Mouse (Mus musculus) embryonic facial prominence, embryonic 15.5 days (tissue): ENCODE data around the gene Trim33. TPM values are rescaled to one million over a fixed set of nuclear protein-coding genes. Genes with fewer than 3 reads are reported as not detected.
A peak's percentile ranks its signal among the peaks of the same experiment; 100 is the strongest.

Source experiments
- ATAC-seq: fragments of 200-750 bp; cut with Nextera tagmentation; 2 replicates; pipeline ENCODE4 v1.8.0; 2017; ENCODE audit warnings: low read depth, moderate TSS enrichment; ENCODE audit not compliant: insufficient number of reproducible peaks, low FRiP score, low TSS enrichment
- H3K27ac ChIP-seq: fragments of 300-500 bp; sonication (generic); replicated peaks from 2 replicates; pipeline ENCODE4 v1.5.1; 2015; ENCODE audit warnings: mild to moderate bottlenecking, inconsistent platforms
- H3K27me3 ChIP-seq: fragments of 300-500 bp; sonication (generic); 2 replicates; pipeline ENCODE4 v1.6.1; 2015; ENCODE audit warnings: inconsistent platforms
- H3K36me3 ChIP-seq: fragments of 300-500 bp; sonication (generic); 2 replicates; pipeline ENCODE4 v1.6.1; 2015; ENCODE audit warnings: mild to moderate bottlenecking, inconsistent platforms
- H3K4me1 ChIP-seq: fragments of 300-500 bp; sonication (generic); 2 replicates; pipeline ENCODE4 v1.6.1; 2015; ENCODE audit warnings: inconsistent platforms
- H3K4me2 ChIP-seq: fragments of 300-500 bp; sonication (generic); replicated peaks from 2 replicates; pipeline ENCODE4 v1.6.1; 2015; ENCODE audit warnings: mild to moderate bottlenecking, inconsistent platforms
- H3K4me3 ChIP-seq: fragments of 300-500 bp; sonication (generic); replicated peaks from 2 replicates; pipeline ENCODE4 v1.5.1; 2015; ENCODE audit warnings: mild to moderate bottlenecking, inconsistent platforms
- H3K9ac ChIP-seq: fragments of 300-500 bp; sonication (generic); 2 replicates; pipeline ENCODE4 v1.6.1; 2015; ENCODE audit warnings: inconsistent platforms
- H3K9me3 ChIP-seq: fragments of 300-500 bp; sonication (generic); replicated peaks from 2 replicates; pipeline ENCODE4 v1.6.1; 2016; ENCODE audit warnings: inconsistent platforms
- WGBS: fragments of 180-500 bp; shearing (Covaris S2); methylation state at CpG from one replicate; pipeline ENCODE4 v1.1.7; 2015; 5-methylcytosine and 5-hydroxymethylcytosine counted together
- polyA plus RNA-seq: library from polyadenylated mRNA; unstranded; fragments of >200 nt; fragmentation: Nextera tagmentation; extraction: Ambion mirVana; gene quantifications from 2 replicates; pipeline ENCODE4 v1.2.1, GENCODE M21; 2015

Gene Trim33
- polyA plus RNA-seq, 1 experiment from 2014 or later = 21.6 TPM

DNA sequence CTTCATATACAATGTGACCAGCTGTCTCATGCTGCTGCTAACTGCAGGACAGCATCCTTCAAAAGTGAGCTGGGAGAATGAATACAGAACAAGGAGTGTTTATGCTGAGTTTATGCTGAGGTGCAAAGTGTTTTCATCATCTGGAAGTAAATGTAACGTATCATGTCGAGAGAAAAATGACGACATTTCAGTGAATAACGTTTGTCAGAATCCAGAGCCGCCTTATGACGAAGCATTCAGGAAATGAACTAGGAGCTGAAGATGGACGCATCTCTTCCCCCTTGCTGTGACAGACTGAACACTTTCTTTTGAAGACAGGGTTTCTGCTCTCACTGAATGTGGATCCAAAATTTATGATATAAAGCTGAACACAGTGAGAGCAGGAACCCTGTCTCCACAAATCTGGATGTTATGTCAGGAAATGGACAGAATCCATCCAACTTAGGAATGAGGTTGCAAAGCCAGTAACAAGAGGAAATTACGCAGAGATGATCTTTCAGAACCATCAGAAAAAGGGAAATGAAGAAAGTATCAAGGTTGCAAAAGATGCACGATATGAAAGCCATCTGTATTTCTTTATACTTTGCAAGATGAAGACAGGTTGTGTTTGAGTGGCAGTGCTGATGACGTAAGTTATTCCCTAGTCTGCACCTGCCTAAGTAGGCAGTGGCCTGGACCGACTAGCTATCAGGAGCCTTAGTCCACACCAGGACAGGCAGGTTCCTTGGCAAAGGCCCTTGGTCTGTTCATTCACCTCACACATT is 85.3 kb downstream of the Trim33 start:
- no peak overlapping the region for H3K4me3 ChIP-seq
- no peaks in the 10 kb centered on the region for H3K4me1 ChIP-seq
- WGBS = 79% methylated on average over 11 of the region's 11 CpGs
- no peaks in the 10 kb centered on the region for H3K27me3 ChIP-seq
- ATAC-seq = no peak
- H3K27ac ChIP-seq = no peak overlapping the region
- no peaks in the 10 kb centered on the region for H3K36me3 ChIP-seq
- H3K9ac ChIP-seq = no peak overlapping the region
- H3K9me3 ChIP-seq = no peaks in the 10 kb centered on the region
- no peak overlapping the region for H3K4me2 ChIP-seq

DNA sequence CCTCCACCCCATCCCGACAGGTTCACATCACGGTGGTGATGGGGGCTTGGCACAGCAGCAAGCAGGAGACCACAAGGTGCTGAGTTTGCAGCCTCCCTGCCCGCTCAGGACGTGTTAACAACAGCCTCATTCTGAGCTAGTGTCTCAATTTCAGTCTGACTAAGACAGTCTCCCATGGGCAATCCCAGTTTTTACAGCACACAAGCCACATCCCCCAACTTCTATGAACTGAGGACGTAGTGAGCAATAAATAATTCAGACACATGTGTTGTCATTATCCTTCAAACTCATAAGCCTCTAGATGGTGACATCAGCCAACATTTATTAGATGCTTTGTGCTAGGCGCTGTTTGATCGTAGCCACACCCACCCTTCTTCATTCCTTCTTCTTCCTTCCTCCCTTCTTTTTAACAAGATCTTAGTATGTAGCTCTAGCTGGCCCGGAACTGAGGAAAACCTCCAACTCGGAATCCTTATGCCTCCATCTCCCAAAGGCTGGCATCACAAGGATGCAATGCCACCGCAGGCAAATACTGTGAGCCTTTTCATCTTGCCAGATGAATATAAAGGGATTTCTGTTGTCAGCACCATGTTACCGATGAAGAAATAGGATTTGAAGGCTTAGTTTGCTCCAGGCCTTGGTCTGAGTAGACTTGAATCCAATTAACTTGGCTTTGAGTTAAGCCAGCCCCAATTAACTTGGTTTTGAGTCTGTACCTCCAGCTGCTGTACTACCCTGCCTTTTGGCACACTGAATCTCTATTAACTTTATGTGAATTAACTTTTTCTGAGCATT is 88.3 kb downstream of the Trim33 start:
- 62% methylated on average over 11 of the region's 11 CpGs for WGBS
- H3K9me3 ChIP-seq = no peaks in the 10 kb centered on the region
- H3K36me3 ChIP-seq = no peaks in the 10 kb centered on the region
- H3K4me3 ChIP-seq = no peak overlapping the region
- no peaks in the 10 kb centered on the region for H3K4me1 ChIP-seq
- no peak overlapping the region for H3K27ac ChIP-seq
- no peak overlapping the region for H3K9ac ChIP-seq
- H3K4me2 ChIP-seq = no peak overlapping the region
- no peaks in the 10 kb centered on the region for H3K27me3 ChIP-seq
- no peak for ATAC-seq

DNA sequence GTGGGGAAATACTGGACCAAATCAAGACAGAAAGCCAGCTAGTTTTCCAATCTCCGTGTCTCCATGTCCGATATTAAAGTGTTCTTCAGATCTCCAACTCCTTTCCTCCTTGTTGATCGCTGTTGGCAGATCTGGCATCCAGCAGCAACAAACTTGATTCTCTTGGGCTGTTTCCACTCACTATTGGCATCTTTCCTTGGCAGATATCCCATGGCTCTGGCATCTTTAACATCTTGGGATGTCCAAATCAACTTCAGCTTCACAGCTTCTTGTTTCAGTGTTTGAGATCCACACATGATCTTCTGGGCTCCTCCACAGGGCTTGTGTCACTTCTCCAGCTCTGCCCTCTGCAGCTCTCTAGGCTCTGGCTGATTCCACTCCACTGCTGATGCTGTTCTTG is 89.6 kb downstream of the Trim33 start:
- Histone ChIP-seq H3K9ac (no peak overlapping the region), H3K9me3 (no peaks in the 10 kb centered on the region), H3K27ac (no peak overlapping the region), H3K27me3 (no peaks in the 10 kb centered on the region), H3K4me2 (no peak overlapping the region), H3K36me3 (no peaks in the 10 kb centered on the region), H3K4me3 (no peak overlapping the region), H3K4me1 (no peaks in the 10 kb centered on the region)
- no peak for ATAC-seq
- 81% methylated on average over 3 of the region's 3 CpGs for WGBS

DNA sequence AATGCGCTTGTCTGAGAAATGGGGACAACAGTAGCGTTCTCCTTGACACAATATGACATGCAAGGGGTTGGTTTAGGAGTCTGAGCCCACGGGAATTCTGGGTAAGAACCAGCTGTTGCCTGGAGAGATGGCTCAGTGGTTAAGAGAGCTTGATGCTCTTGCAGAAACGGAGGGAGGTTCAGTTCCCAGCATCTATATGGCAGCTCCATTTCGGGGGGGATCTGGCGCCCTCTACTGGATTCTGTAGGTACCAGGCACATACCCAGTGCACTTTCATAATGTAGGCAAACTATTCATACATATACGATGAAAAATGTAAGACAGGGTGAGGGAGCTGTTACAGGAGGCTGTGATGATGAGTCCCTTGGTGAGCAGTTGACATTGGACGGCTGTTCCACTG is 94.9 kb downstream of the Trim33 start:
- no peak; the same call in 1 of the 2 replicates for ATAC-seq
- 33% methylated on average over 8 of the region's 8 CpGs for WGBS
- no peak overlapping the region for H3K9ac ChIP-seq

GRCm38 (mm10) chr3:103375181-103375855 is 96.2 kb downstream of the Trim33 start:
- Histone ChIP-seq H3K27me3 (no peaks in the 10 kb centered on the region), H3K4me2 (no peak overlapping the region), H3K36me3 (no peaks in the 10 kb centered on the region), H3K4me3 (no peak overlapping the region), H3K27ac (no peak overlapping the region), H3K4me1 (0 out of 2 replicates have a peak, but pooled peaks cover 5% of the 10 kb centered on the region), H3K9me3 (no peaks in the 10 kb centered on the region), H3K9ac (no peak overlapping the region)
- ATAC-seq = no peak
- 61% methylated on average over 14 of the region's 14 CpGs for WGBS

More for the DNA sequence above, 94.9 kb downstream of the Trim33 start:
- Histone ChIP-seq H3K4me2 (no peak overlapping the region), H3K4me3 (no peak overlapping the region), H3K27me3 (no peaks in the 10 kb centered on the region), H3K9me3 (no peaks in the 10 kb centered on the region), H3K4me1 (0 out of 2 replicates have a peak, but pooled peaks cover 5% of the 10 kb centered on the region), H3K36me3 (no peaks in the 10 kb centered on the region), H3K27ac (no peak overlapping the region)

- Histone ChIP-seq H3K4me1 (0 out of 2 replicates have a peak, but pooled peaks cover 7% of the 10 kb centered on the region), H3K9ac (no peak overlapping the region), H3K4me2 (no peak overlapping the region), H3K36me3 (no peaks in the 10 kb centered on the region), H3K27ac (no peak overlapping the region), H3K4me3 (no peak overlapping the region), H3K27me3 (no peaks in the 10 kb centered on the region), H3K9me3 (no peaks in the 10 kb centered on the region)
- peak; percentile 64; the same call in 1 of the 2 replicates for ATAC-seq
These were observed 98.9 kb downstream of the Trim33 start for GRCm38 (mm10) chr3:103378018-103378417.

- no peak overlapping the region for H3K4me2 ChIP-seq
These were observed 100.3 kb downstream of the Trim33 start for GRCm38 (mm10) chr3:103379371-103379770.

GRCm38 (mm10) chr3:103380814-103381213 is 101.7 kb downstream of the Trim33 start:
- Histone ChIP-seq H3K4me2 (no peak overlapping the region), H3K36me3 (no peaks in the 10 kb centered on the region), H3K9ac (no peak overlapping the region), H3K9me3 (no peaks in the 10 kb centered on the region), H3K27me3 (no peaks in the 10 kb centered on the region), H3K27ac (no peak overlapping the region), H3K4me3 (no peak overlapping the region), H3K4me1 (0 out of 2 replicates have a peak, but pooled peaks cover 11% of the 10 kb centered on the region)
- WGBS = 85% methylated on average over 8 of the region's 8 CpGs
- no peak for ATAC-seq

More at GRCm38 (mm10) chr3:103379371-103379770, 100.3 kb downstream of the Trim33 start:
- Histone ChIP-seq H3K4me1 (0 out of 2 replicates have a peak, but pooled peaks cover 11% of the 10 kb centered on the region), H3K9ac (no peak overlapping the region), H3K36me3 (no peaks in the 10 kb centered on the region), H3K4me3 (no peak overlapping the region), H3K27ac (no peak overlapping the region), H3K9me3 (no peaks in the 10 kb centered on the region), H3K27me3 (no peaks in the 10 kb centered on the region)
- 63% methylated on average over 3 of the region's 3 CpGs for WGBS
- ATAC-seq = no peak

DNA sequence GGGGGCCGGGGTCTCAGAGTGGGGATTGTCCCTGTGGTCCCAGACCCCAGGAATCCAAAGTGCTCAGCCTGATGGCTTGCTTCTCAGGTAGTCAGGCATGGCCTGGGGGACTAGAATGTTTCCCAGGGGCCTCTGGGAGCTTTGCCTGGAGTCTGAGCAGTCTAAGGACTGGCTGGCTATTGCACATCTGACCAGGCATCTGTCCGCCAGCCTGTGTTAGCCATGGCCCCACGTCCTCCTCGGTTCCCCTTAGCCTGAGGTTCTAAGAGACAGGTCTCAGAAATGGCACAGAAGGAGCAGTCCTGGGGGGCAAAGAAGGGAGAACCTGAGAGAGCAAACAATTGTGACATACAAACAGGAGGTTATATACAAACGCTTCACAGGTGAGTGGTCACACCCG is 102.3 kb downstream of the Trim33 start:
- no peak overlapping the region for H3K4me3 ChIP-seq
- H3K27me3 ChIP-seq = no peaks in the 10 kb centered on the region
- H3K4me2 ChIP-seq = no peak overlapping the region
- ATAC-seq = no peak
- H3K9me3 ChIP-seq = no peaks in the 10 kb centered on the region
- WGBS = 93% methylated on average over 6 of the region's 6 CpGs
- 0 out of 2 replicates have a peak, but pooled peaks cover 11% of the 10 kb centered on the region for H3K4me1 ChIP-seq
- no peak overlapping the region for H3K27ac ChIP-seq
- no peaks in the 10 kb centered on the region for H3K36me3 ChIP-seq
- H3K9ac ChIP-seq = no peak overlapping the region

GRCm38 (mm10) chr3:103382872-103383567 is 103.9 kb downstream of the Trim33 start:
- Histone ChIP-seq H3K36me3 (no peaks in the 10 kb centered on the region), H3K27me3 (no peaks in the 10 kb centered on the region), H3K4me1 (0 out of 2 replicates have a peak, but pooled peaks cover 8% of the 10 kb centered on the region), H3K4me2 (peak overlapping the region; percentile 38), H3K9me3 (no peaks in the 10 kb centered on the region), H3K9ac (no peak overlapping the region), H3K27ac (no peak overlapping the region), H3K4me3 (0 out of 2 replicates have a peak overlapping the region, but pooled peaks have one; percentile 17)
- peak; percentile 35; the same call in 1 of the 2 replicates for ATAC-seq
- WGBS = 17% methylated on average over 17 of the region's 17 CpGs
